Mouse (Mus musculus): ENCODE measurements around the gene Artn.

- no peak; the same call in 1 of the 2 replicates for TF ChIP-seq POLR2A (IDR thresholded peaks at IDR 0.05; ENCODE audit: insufficient read depth, low read depth, low read length)
- no peak for TF ChIP-seq CTCF (IDR thresholded peaks at IDR 0.05; ENCODE audit: insufficient read depth, low read depth, low read length)
These were observed 46.6 kb downstream of the Artn start, which contains the start of gene B4galt2 for GRCm38 (mm10) chr4:117882701-117883691.

Measured in olfactory bulb, adult 2 months (tissue).